Mouse (Mus musculus): ENCODE data around the gene Farsa. TPM values are rescaled to one million over a fixed set of nuclear protein-coding genes. Genes with fewer than 3 reads are reported as not detected.

Farsa gene
- polyA plus RNA-seq, 1 experiment from 2014 or later, result 73.0 TPM

GRCm38 (mm10) chr8:84846094-84846721 lies 10.6 kb upstream of the Farsa start:
- Histone ChIP-seq H3K27me3 (ENCODE audit: control insufficient read depth, insufficient read depth, low read length) (no peaks in the 10 kb centered on the region), H3K4me3 (ENCODE audit: low read depth, low read length) (peak overlapping the region; percentile 85), H3K4me2 (ENCODE audit: low read depth, low read length) (peak overlapping the region; percentile 69), H3K9ac (replicated peaks; ENCODE audit: low read length) (peak overlapping the region; percentile 94), H3K9me3 (replicated peaks; ENCODE audit: control insufficient read depth, low read length) (no peaks in the 10 kb centered on the region), H3K27ac (replicated peaks; ENCODE audit: low read depth, low read length) (peak overlapping the region; percentile 85), H3K4me1 (ENCODE audit: control insufficient read depth, insufficient read depth, low read length) (peaks cover 4% of the 10 kb centered on the region; the same call in 1 of the 2 replicates), H3K36me3 (replicated peaks; ENCODE audit: control insufficient read depth, insufficient read depth, low read depth, low read length) (peaks cover 26% of the 10 kb centered on the region)
- WGBS, result 0% methylated on average over 30 of the region's 30 CpGs
- ATAC-seq (replicated peaks; ENCODE audit: insufficient number of reproducible peaks, low FRiP score, low TSS enrichment, low read depth) (no peak; the same call in 1 of the 2 replicates), DNase-seq (ENCODE audit: low spot score) (peak; percentile 50)

- ATAC-seq (replicated peaks; ENCODE audit: insufficient number of reproducible peaks, low FRiP score, low TSS enrichment, low read depth), result peak; percentile 99
- Histone ChIP-seq H3K9me3 (replicated peaks; ENCODE audit: control insufficient read depth, low read length) (no peaks in the 10 kb centered on the region), H3K4me2 (ENCODE audit: low read depth, low read length) (peak within 1 kb of the TSS; percentile 69), H3K9ac (replicated peaks; ENCODE audit: low read length) (peak within 1 kb of the TSS; percentile 94), H3K36me3 (replicated peaks; ENCODE audit: control insufficient read depth, insufficient read depth, low read depth, low read length) (peaks cover 26% of the 10 kb centered on the region), H3K4me1 (ENCODE audit: control insufficient read depth, insufficient read depth, low read length) (peaks cover 4% of the 10 kb centered on the region; the same call in 1 of the 2 replicates), H3K27ac (replicated peaks; ENCODE audit: low read depth, low read length) (peak within 1 kb of the TSS; percentile 85), H3K27me3 (ENCODE audit: control insufficient read depth, insufficient read depth, low read length) (no peaks in the 10 kb centered on the region), H3K4me3 (ENCODE audit: low read depth, low read length) (peak within 1 kb of the TSS; percentile 85)
- under 1% methylated on average over 55 of the region's 55 CpGs for WGBS
- peak; percentile 100 for DNase-seq (ENCODE audit: low spot score)
Measured at GRCm38 (mm10) chr8:84846722-84847572, 9.8 kb upstream of the Farsa start, which contains the start of gene Calr. Gene Calr (minus strand): TSS chr8:84846934.

GRCm38 (mm10) chr8:84847684-84848435 lies 8.9 kb upstream of the Farsa start:
- no peak for DNase-seq (ENCODE audit: low spot score)
- peak overlapping the region; percentile 63 for H3K9ac ChIP-seq (replicated peaks; ENCODE audit: low read length)
- 51% methylated on average over 6 of the region's 6 CpGs for WGBS

GRCm38 (mm10) chr8:84856434-84856833 lies 355 bp upstream of the Farsa start:
- no peak overlapping the region for H3K27ac ChIP-seq (replicated peaks; ENCODE audit: low read depth, low read length)
- H3K4me1 ChIP-seq (ENCODE audit: control insufficient read depth, insufficient read depth, low read length), result no peaks in the 10 kb centered on the region
- H3K9ac ChIP-seq (replicated peaks; ENCODE audit: low read length), result no peak overlapping the region
- 0 out of 2 replicates have a peak, but pooled peaks have one; percentile 2 for ATAC-seq (replicated peaks; ENCODE audit: insufficient number of reproducible peaks, low FRiP score, low TSS enrichment, low read depth)
- WGBS, result 93% methylated on average over 3 of the region's 3 CpGs
- peaks cover 11% of the 10 kb centered on the region for H3K36me3 ChIP-seq (replicated peaks; ENCODE audit: control insufficient read depth, insufficient read depth, low read depth, low read length)
- H3K27me3 ChIP-seq (ENCODE audit: control insufficient read depth, insufficient read depth, low read length), result no peaks in the 10 kb centered on the region
- no peak for DNase-seq (ENCODE audit: low spot score)
- H3K4me3 ChIP-seq (ENCODE audit: low read depth, low read length), result no peak overlapping the region; the same call in 1 of the 2 replicates
- H3K9me3 ChIP-seq (replicated peaks; ENCODE audit: control insufficient read depth, low read length), result no peaks in the 10 kb centered on the region
- H3K4me2 ChIP-seq (ENCODE audit: low read depth, low read length), result no peak overlapping the region; the same call in 1 of the 2 replicates

More at GRCm38 (mm10) chr8:84847684-84848435, 8.9 kb upstream of the Farsa start:
- no peak overlapping the region for H3K4me3 ChIP-seq (ENCODE audit: low read depth, low read length)
- no peak for ATAC-seq (replicated peaks; ENCODE audit: insufficient number of reproducible peaks, low FRiP score, low TSS enrichment, low read depth)
- H3K27me3 ChIP-seq (ENCODE audit: control insufficient read depth, insufficient read depth, low read length), result no peaks in the 10 kb centered on the region
- H3K27ac ChIP-seq (replicated peaks; ENCODE audit: low read depth, low read length), result peak overlapping the region; percentile 31; the same call in 1 of the 2 replicates
- no peaks in the 10 kb centered on the region for H3K9me3 ChIP-seq (replicated peaks; ENCODE audit: control insufficient read depth, low read length)
- peaks cover 4% of the 10 kb centered on the region; the same call in 1 of the 2 replicates for H3K4me1 ChIP-seq (ENCODE audit: control insufficient read depth, insufficient read depth, low read length)
- H3K4me2 ChIP-seq (ENCODE audit: low read depth, low read length), result peak overlapping the region; percentile 61
- H3K36me3 ChIP-seq (replicated peaks; ENCODE audit: control insufficient read depth, insufficient read depth, low read depth, low read length), result peaks cover 19% of the 10 kb centered on the region

GRCm38 (mm10) chr8:84871376-84872308 lies 14.9 kb downstream of the Farsa start, which contains the start of gene Syce2:
Gene Syce2 (plus strand): TSS chr8:84872111.
- H3K27ac ChIP-seq (replicated peaks; ENCODE audit: low read depth, low read length), result no peak within 1 kb of the TSS
- 15% methylated on average over 42 of the region's 46 CpGs for WGBS

GRCm38 (mm10) chr8:84872309-84872965 lies 15.6 kb downstream of the Farsa start:
- H3K27me3 ChIP-seq (ENCODE audit: control insufficient read depth, insufficient read depth, low read length), result no peaks in the 10 kb centered on the region
- peak overlapping the region; percentile 89 for H3K4me2 ChIP-seq (ENCODE audit: low read depth, low read length)
- peak; percentile 64; the same call in 1 of the 2 replicates for ATAC-seq (replicated peaks; ENCODE audit: insufficient number of reproducible peaks, low FRiP score, low TSS enrichment, low read depth)
- 3% methylated on average over 54 of the region's 54 CpGs for WGBS
- H3K27ac ChIP-seq (replicated peaks; ENCODE audit: low read depth, low read length), result no peak overlapping the region
- H3K36me3 ChIP-seq (replicated peaks; ENCODE audit: control insufficient read depth, insufficient read depth, low read depth, low read length), result peaks cover 11% of the 10 kb centered on the region
- peak overlapping the region; percentile 42 for H3K4me3 ChIP-seq (ENCODE audit: low read depth, low read length)
- DNase-seq (ENCODE audit: low spot score), result peak; percentile 44
- no peaks in the 10 kb centered on the region for H3K4me1 ChIP-seq (ENCODE audit: control insufficient read depth, insufficient read depth, low read length)
- no peaks in the 10 kb centered on the region for H3K9me3 ChIP-seq (replicated peaks; ENCODE audit: control insufficient read depth, low read length)
- H3K9ac ChIP-seq (replicated peaks; ENCODE audit: low read length), result peak overlapping the region; percentile 67

More at GRCm38 (mm10) chr8:84871376-84872308, 14.9 kb downstream of the Farsa start, which contains the start of gene Syce2:
- Histone ChIP-seq H3K4me2 (ENCODE audit: low read depth, low read length) (peak within 1 kb of the TSS; percentile 89), H3K4me1 (ENCODE audit: control insufficient read depth, insufficient read depth, low read length) (no peaks in the 10 kb centered on the region), H3K9me3 (replicated peaks; ENCODE audit: control insufficient read depth, low read length) (no peaks in the 10 kb centered on the region), H3K9ac (replicated peaks; ENCODE audit: low read length) (peak within 1 kb of the TSS; percentile 67), H3K4me3 (ENCODE audit: low read depth, low read length) (peak within 1 kb of the TSS; percentile 42), H3K27me3 (ENCODE audit: control insufficient read depth, insufficient read depth, low read length) (no peaks in the 10 kb centered on the region), H3K36me3 (replicated peaks; ENCODE audit: control insufficient read depth, insufficient read depth, low read depth, low read length) (peaks cover 11% of the 10 kb centered on the region)
- DNase-seq (ENCODE audit: low spot score) (peak; percentile 78), ATAC-seq (replicated peaks; ENCODE audit: insufficient number of reproducible peaks, low FRiP score, low TSS enrichment, low read depth) (peak; percentile 36; the same call in 1 of the 2 replicates)
